Mouse (Mus musculus): ENCODE measurements around the gene Ugt2a3.

DNA sequence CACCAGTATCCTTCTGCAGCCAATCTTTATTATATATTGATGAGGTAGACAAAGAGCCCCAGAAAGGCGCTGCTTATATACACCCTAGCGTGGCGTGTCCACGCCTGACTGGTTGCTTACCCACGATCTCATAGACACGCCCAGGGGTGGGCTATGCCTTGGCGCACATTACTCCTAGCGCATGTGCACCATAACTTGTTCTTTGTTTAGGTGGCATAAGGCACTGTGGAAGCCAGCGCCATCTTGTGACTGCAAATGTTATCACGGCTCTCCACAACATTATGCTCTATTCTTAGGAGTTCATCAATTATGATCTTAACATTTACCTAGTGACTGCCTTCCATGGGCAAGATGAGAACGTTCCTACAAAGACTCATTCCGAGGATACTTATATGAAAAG lies 25.6 kb downstream of the Ugt2a3 start:
- TF ChIP-seq POLR2A (IDR thresholded peaks at IDR 0.05; ENCODE audit: insufficient read depth, low read depth, low read length) = no peak
- no peak for TF ChIP-seq CTCF (IDR thresholded peaks at IDR 0.05; ENCODE audit: insufficient read depth, low read depth, low read length)
